Mouse (Mus musculus) bone marrow, adult 2 months (tissue): ENCODE data around the gene Pld6. TPM values are rescaled to one million over a fixed set of nuclear protein-coding genes. Genes with fewer than 3 reads are reported as not detected.

ENCODE experiments used
- H3K27ac ChIP-seq: fragments of 200-500 bp; 2 replicates; pipeline ENCODE4 v1.5.1; 2012; ENCODE audit warnings: low read depth, mild to moderate bottlenecking, control low read depth, inconsistent platforms, low read length; ENCODE audit not compliant: control insufficient read depth, poor library complexity, insufficient read depth
- H3K4me1 ChIP-seq: fragments of 200-500 bp; 2 replicates; pipeline ENCODE4 v1.6.1; 2011; ENCODE audit warnings: low read length; ENCODE audit not compliant: control insufficient read depth, insufficient read depth
- H3K4me3 ChIP-seq: fragments of 200-500 bp; replicated peaks from 2 replicates; pipeline ENCODE3; 2011; ENCODE audit warnings: mild to moderate bottlenecking, low read depth, low read length, control low read depth; ENCODE audit not compliant: control insufficient read depth
- CTCF ChIP-seq: fragments of 200-500 bp; IDR thresholded peaks from 2 replicates; pipeline ENCODE4 v1.5.1; 2011; ENCODE audit warnings: low read length, control low read depth; ENCODE audit not compliant: control insufficient read depth, insufficient read depth
- POLR2A ChIP-seq: fragments of 200-500 bp; IDR thresholded peaks from 2 replicates; pipeline ENCODE4 v1.6.1; 2011; ENCODE audit warnings: low read depth, mild to moderate bottlenecking, control low read depth, low read length, borderline replicate concordance; ENCODE audit not compliant: control insufficient read depth
- WGBS: fragments of 180-500 bp; shearing (Covaris S2); methylation state at CpG from one replicate; pipeline ENCODE4 v1.1.7; 2018; 5-methylcytosine and 5-hydroxymethylcytosine counted together
- polyA plus RNA-seq: library from polyadenylated mRNA; stranded (reverse); fragments of >200 nt; gene quantifications from 2 replicates; pipeline ENCODE4 v1.2.4, GENCODE M21; 2011; ENCODE audit warnings: low replicate concordance; ENCODE audit not compliant: missing spikeins, insufficient read depth, insufficient read length

Gene Pld6
- polyA plus RNA-seq, 1 experiment = not detected

GRCm38 (mm10) chr11:59809670-59810474 lies 22.4 kb upstream of the Pld6 start, which contains the start of gene Flcn:
Gene Flcn (minus strand): TSS chr11:59810016.
- WGBS = under 1% methylated on average over 52 of the region's 52 CpGs
- H3K4me1 ChIP-seq = peaks cover 4% of the 10 kb centered on the region; the same call in 1 of the 2 replicates
- peak within 1 kb of the TSS; percentile 97 for H3K27ac ChIP-seq
- TF ChIP-seq POLR2A = peak; percentile 97
- 0 out of 2 replicates have a peak, but pooled peaks have one; percentile 7 for TF ChIP-seq CTCF
- H3K4me3 ChIP-seq = peak within 1 kb of the TSS; percentile 87

GRCm38 (mm10) chr11:59809071-59809669 lies 21.7 kb upstream of the Pld6 start:
- H3K27ac ChIP-seq = peak overlapping the region; percentile 97
- under 1% methylated on average over 15 of the region's 15 CpGs for WGBS
- H3K4me1 ChIP-seq = peaks cover 4% of the 10 kb centered on the region; the same call in 1 of the 2 replicates
- H3K4me3 ChIP-seq = peak overlapping the region; percentile 87
- TF ChIP-seq POLR2A (no peak), CTCF (no peak)

GRCm38 (mm10) chr11:59808170-59808960 lies 20.9 kb upstream of the Pld6 start:
- H3K4me1 ChIP-seq = peaks cover 4% of the 10 kb centered on the region; the same call in 1 of the 2 replicates
- H3K4me3 ChIP-seq = peak overlapping the region; percentile 87
- TF ChIP-seq CTCF = no peak
- no peak for TF ChIP-seq POLR2A
- H3K27ac ChIP-seq = peak overlapping the region; percentile 27
- WGBS = 60% methylated on average over 14 of the region's 14 CpGs

- H3K4me1 ChIP-seq = peaks cover 4% of the 10 kb centered on the region; the same call in 1 of the 2 replicates
- H3K4me3 ChIP-seq = no peak overlapping the region
- no peak for TF ChIP-seq CTCF
- no peak for TF ChIP-seq POLR2A
- no peak overlapping the region for H3K27ac ChIP-seq
- 94% methylated on average over 2 of the region's 2 CpGs for WGBS
Measured at GRCm38 (mm10) chr11:59805656-59806055, 18.2 kb upstream of the Pld6 start.

- H3K27ac ChIP-seq = no peak overlapping the region
- no peak overlapping the region for H3K4me3 ChIP-seq
- TF ChIP-seq POLR2A (no peak), CTCF (no peak)
- WGBS = 87% methylated on average over 1 of the region's 1 CpGs
- peaks cover 4% of the 10 kb centered on the region; the same call in 1 of the 2 replicates for H3K4me1 ChIP-seq
Measured at GRCm38 (mm10) chr11:59805256-59805655, 17.8 kb upstream of the Pld6 start.

GRCm38 (mm10) chr11:59804409-59805110 lies 17.1 kb upstream of the Pld6 start:
- peaks cover 4% of the 10 kb centered on the region; the same call in 1 of the 2 replicates for H3K4me1 ChIP-seq
- H3K4me3 ChIP-seq = no peak overlapping the region
- H3K27ac ChIP-seq = no peak overlapping the region; the same call in 1 of the 2 replicates
- TF ChIP-seq CTCF = no peak
- no peak for TF ChIP-seq POLR2A
- WGBS = 91% methylated on average over 22 of the region's 22 CpGs

- TF ChIP-seq CTCF (no peak), POLR2A (no peak)
- Histone ChIP-seq H3K4me3 (no peak overlapping the region), H3K4me1 (peaks cover 1% of the 10 kb centered on the region; the same call in 1 of the 2 replicates), H3K27ac (no peak overlapping the region)
- WGBS = 91% methylated on average over 14 of the region's 14 CpGs
Measured at GRCm38 (mm10) chr11:59803516-59803915, 16.1 kb upstream of the Pld6 start.
